Comparison of ENCODE assay signal across 14 mouse cellular contexts in genomic region chr5:137613076-137613475, GRCm38 (mm10). TPM values are rescaled to one million over a fixed set of nuclear protein-coding genes. Genes with fewer than 3 reads are reported as not detected.
DNase-seq lines count a peak whose midpoint lies in the region; ATAC-seq and TF ChIP-seq lines count a peak whose summit lies in the region.
"Had no signal": no experiment of that assay in that cellular context is flagged by ENCODE, and none has a peak within 500 bp of the region (broad histone marks: within the 10 kb centered on the region; RNA-seq: fewer than 3 reads in every experiment).

No protein-coding gene starts in this region.

- H3K4me3 ChIP-seq in kidney, embryonic 14.5 days (ENCODE audit: low read length) = no peak overlapping the region
- no peak overlapping the region for H3K4me3 ChIP-seq in C2C12 (ENCODE audit: insufficient read depth, poor library complexity, severe bottlenecking)
- H3K4me3 ChIP-seq in intestine, embryonic 15.5 days (replicated peaks) = no peak overlapping the region
- H3K4me3 ChIP-seq: forebrain, embryonic 15.5 days; heart, embryonic 15.5 days; liver, embryonic 13.5 days; neural tube, embryonic 13.5 days had no signal

- no peaks in the 10 kb centered on the region for H3K27me3 ChIP-seq in kidney, embryonic 14.5 days (ENCODE audit: control insufficient read depth, insufficient read depth, low read length)
- no peaks in the 10 kb centered on the region for H3K27me3 ChIP-seq in C2C12 (ENCODE audit: control insufficient read depth, insufficient read depth, insufficient read length)
- no peaks in the 10 kb centered on the region for H3K27me3 ChIP-seq in intestine, embryonic 15.5 days (replicated peaks)
- H3K27me3 ChIP-seq: heart, embryonic 15.5 days had no signal

- peaks cover 48% of the 10 kb centered on the region for H3K4me1 ChIP-seq in kidney, embryonic 14.5 days (ENCODE audit: control insufficient read depth, insufficient read depth, low read length)
- peaks cover 50% of the 10 kb centered on the region for H3K4me1 ChIP-seq in intestine, embryonic 15.5 days (replicated peaks)
- H3K4me1 ChIP-seq: forebrain, embryonic 15.5 days had no signal

- H3K27ac ChIP-seq in kidney, embryonic 14.5 days (ENCODE audit: low read depth, low read length) = no peak overlapping the region
- H3K27ac ChIP-seq in intestine, embryonic 15.5 days = peak overlapping the region; percentile 76; the same call in 1 of the 2 replicates
- H3K27ac ChIP-seq: forebrain, embryonic 15.5 days; liver, embryonic 13.5 days; neural tube, embryonic 13.5 days had no signal

- no peak for DNase-seq in kidney, adult 9 months
- peak; percentile 49 for DNase-seq in 3134 (ENCODE audit: extremely low read depth, insufficient read length, low spot score)
- DNase-seq in layer of hippocampus, adult 11-12 months (ENCODE audit: low spot score) = no peak
- DNase-seq in cerebellum, postnatal 4 days (ENCODE audit: low spot score in 2 of 2) = no peak
- DNase-seq in adrenal gland, adult 18-20 months (ENCODE audit: low spot score in 2 of 2) = no peak
- DNase-seq: kidney, adult 11 months; liver, embryonic 13.5 days; right cerebral cortex, adult 18-20 months had no signal

- WGBS in kidney, embryonic 14.5 days = 83% methylated on average over 5 of the region's 5 CpGs
- WGBS in intestine, embryonic 15.5 days = 64% methylated on average over 5 of the region's 5 CpGs

- TF ChIP-seq CTCF in C2C12 (IDR thresholded peaks at IDR 0.05; ENCODE audit: control insufficient read depth, insufficient read depth, insufficient read length) = no peak

- no peaks in the 10 kb centered on the region for H3K36me3 ChIP-seq in kidney, embryonic 14.5 days (ENCODE audit: control insufficient read depth, insufficient read depth, low read length)
- H3K36me3 ChIP-seq in C2C12 (ENCODE audit: control insufficient read depth, insufficient read depth) = peaks cover 17% of the 10 kb centered on the region
- H3K36me3 ChIP-seq in intestine, embryonic 15.5 days = no peaks in the 10 kb centered on the region
- H3K36me3 ChIP-seq: forebrain, embryonic 15.5 days; heart, embryonic 15.5 days; liver, embryonic 13.5 days; neural tube, embryonic 13.5 days had no signal

- peaks cover 27% of the 10 kb centered on the region for H3K79me3 ChIP-seq in C2C12 (ENCODE audit: low read depth)

- H3K9ac ChIP-seq in kidney, embryonic 14.5 days (ENCODE audit: low read depth, low read length) = 0 out of 2 replicates have a peak overlapping the region, but pooled peaks have one; percentile 12
- H3K9ac ChIP-seq in intestine, embryonic 15.5 days = no peak overlapping the region
- H3K9ac ChIP-seq: forebrain, embryonic 15.5 days; heart, embryonic 15.5 days; liver, embryonic 13.5 days; neural tube, embryonic 13.5 days had no signal

- no peak for ATAC-seq in kidney, embryonic 14.5 days (ENCODE audit: low FRiP score, low TSS enrichment)
- peak; percentile 1; the same call in 1 of the 2 replicates for ATAC-seq in intestine, embryonic 15.5 days
- ATAC-seq: forebrain, embryonic 15.5 days had no signal

- no peaks in the 10 kb centered on the region for H3K9me3 ChIP-seq in kidney, embryonic 14.5 days (ENCODE audit: control insufficient read depth, low read length)
- H3K9me3 ChIP-seq in intestine, embryonic 15.5 days = no peaks in the 10 kb centered on the region
- H3K9me3 ChIP-seq: forebrain, embryonic 15.5 days; heart, embryonic 15.5 days; liver, embryonic 13.5 days; neural tube, embryonic 13.5 days had no signal

- peaks cover 49% of the 10 kb centered on the region for H3K79me2 ChIP-seq in C2C12 (ENCODE audit: control insufficient read depth, insufficient read depth)

- H3ac ChIP-seq in C2C12 (ENCODE audit: control insufficient read depth, insufficient read length, low read depth) = peak overlapping the region; percentile 10

- no peak overlapping the region for H3K4me2 ChIP-seq in kidney, embryonic 14.5 days (replicated peaks; ENCODE audit: low read depth, low read length)
- no peak overlapping the region; the same call in 1 of the 2 replicates for H3K4me2 ChIP-seq in intestine, embryonic 15.5 days (replicated peaks)
- H3K4me2 ChIP-seq: forebrain, embryonic 15.5 days; heart, embryonic 15.5 days; liver, embryonic 13.5 days; neural tube, embryonic 13.5 days had no signal

TF ChIP-seq in C2C12, 6 proteins besides CTCF, POLR2A, EP300 and RAD21:
- TF ChIP-seq MYOD1 (IDR thresholded peaks at IDR 0.05; ENCODE audit: control insufficient read depth, insufficient read length, low read depth) = no peak
- no peak for TF ChIP-seq FOSL1 (IDR thresholded peaks at IDR 0.05; ENCODE audit: insufficient read depth, low read length, poor library complexity, severe bottlenecking)

RNA-seq across cellular contexts. Expression of gene Pcolce, which starts 0.5 kb away (rescaled TPM):
- 96.0 and 97.6 TPM in 2 replicates for polyA plus RNA-seq in kidney, embryonic 14.5 days (2014; fragmentation: Nextera tagmentation; extraction: Ambion mirVana)
- 651 TPM for polyA plus RNA-seq in C2C12 (2012; fragmentation: generic; extraction: Trizol)
- polyA plus RNA-seq in intestine, embryonic 15.5 days (2015; fragmentation: Nextera tagmentation; extraction: Ambion mirVana) = 103 and 109 TPM in 2 replicates
- 100 to 1,000 TPM; 667 to 880 TPM for total RNA-seq in adrenal gland, adult 18-20 months (2021)

RNA-seq across cellular contexts. Expression of gene Mospd3, which starts 12.2 kb away (rescaled TPM):
- polyA plus RNA-seq in kidney, embryonic 14.5 days (2014; fragmentation: Nextera tagmentation; extraction: Ambion mirVana) = 25.4 and 27.6 TPM in 2 replicates
- polyA plus RNA-seq in C2C12 (2012; fragmentation: generic; extraction: Trizol) = 28.6 TPM
- polyA plus RNA-seq in intestine, embryonic 15.5 days (2015; fragmentation: Nextera tagmentation; extraction: Ambion mirVana) = 24.6 and 29.6 TPM in 2 replicates
- total RNA-seq in adrenal gland, adult 18-20 months (2021) = 10 to 100 TPM; 41.3 to 43.6 TPM

RNA-seq across cellular contexts. Expression of gene Fbxo24, which starts 15.7 kb away (rescaled TPM):
- polyA plus RNA-seq in kidney, embryonic 14.5 days (2014; fragmentation: Nextera tagmentation; extraction: Ambion mirVana) = not detected in 2 replicates
- polyA plus RNA-seq in C2C12 (2012; fragmentation: generic; extraction: Trizol) = 0.29 TPM
- 0.15 TPM in 1 of 2 replicates, not detected in the other for polyA plus RNA-seq in intestine, embryonic 15.5 days (2015; fragmentation: Nextera tagmentation; extraction: Ambion mirVana)
- 1 to 10 TPM in 1 of 2 experiments, under 1 TPM in 1; 0.93 to 1.3 TPM for total RNA-seq in adrenal gland, adult 18-20 months (2021)
- polyA plus RNA-seq: forebrain, embryonic 15.5 days; liver, embryonic 13.5 days had no signal

RNA-seq across cellular contexts. Expression of gene Lrch4, which starts 15.8 kb away (rescaled TPM):
- 37.6 and 43.2 TPM in 2 replicates for polyA plus RNA-seq in kidney, embryonic 14.5 days (2014; fragmentation: Nextera tagmentation; extraction: Ambion mirVana)
- 27.5 TPM for polyA plus RNA-seq in C2C12 (2012; fragmentation: generic; extraction: Trizol)
- polyA plus RNA-seq in intestine, embryonic 15.5 days (2015; fragmentation: Nextera tagmentation; extraction: Ambion mirVana) = 34.7 and 36.3 TPM in 2 replicates
- total RNA-seq in adrenal gland, adult 18-20 months (2021) = 10 to 100 TPM; 30.3 to 32.7 TPM

RNA-seq across cellular contexts. Expression of gene Gm20605, which starts 15.9 kb away (rescaled TPM):
- polyA plus RNA-seq in kidney, embryonic 14.5 days (2014; fragmentation: Nextera tagmentation; extraction: Ambion mirVana) = 5.7 and 12.5 TPM in 2 replicates
- polyA plus RNA-seq in C2C12 (2012; fragmentation: generic; extraction: Trizol) = 5.0 TPM
- polyA plus RNA-seq in intestine, embryonic 15.5 days (2015; fragmentation: Nextera tagmentation; extraction: Ambion mirVana) = 7.4 and 8.0 TPM in 2 replicates
- 10 to 100 TPM; 10.7 to 11.3 TPM for total RNA-seq in adrenal gland, adult 18-20 months (2021)
